Mouse (Mus musculus) 3134 (cell line): ENCODE measurements around the gene Tmem258.
"Not testable (repeated sequence)": the region's sequence is repeated elsewhere in the genome, so short reads cannot be mapped to it uniquely, and the experiment has no call there.

Experiments
- DNase-seq: peaks from one replicate; pipeline ENCODE4 v3.0.0-alpha.2; 2011; ENCODE audit warnings: low spot score; ENCODE audit not compliant: insufficient read length; ENCODE audit errors: extremely low read depth

The Tmem258 gene

GRCm38 (mm10) chr19:10203848-10204615 lies at the start of gene Tmem258, which contains the start of gene Fen1:
Tmem258 (plus strand) TSS chr19:10204014.
Fen1 (minus strand) TSS chr19:10204169.
- peak; percentile 85 for DNase-seq

GRCm38 (mm10) chr19:10157725-10158124 lies 46.1 kb upstream of the Tmem258 start:
- no peak for DNase-seq

GRCm38 (mm10) chr19:10163896-10164295 lies 39.9 kb upstream of the Tmem258 start:
- no peak for DNase-seq

GRCm38 (mm10) chr19:10165928-10166327 lies 37.9 kb upstream of the Tmem258 start:
- not testable (repeated sequence) for DNase-seq

GRCm38 (mm10) chr19:10167112-10167511 lies 36.7 kb upstream of the Tmem258 start:
- DNase-seq = no peak

GRCm38 (mm10) chr19:10167951-10168350 lies 35.9 kb upstream of the Tmem258 start:
- DNase-seq = no peak

GRCm38 (mm10) chr19:10168441-10168840 lies 35.4 kb upstream of the Tmem258 start:
- no peak for DNase-seq

- no peak for DNase-seq
These were observed 34.6 kb upstream of the Tmem258 start for GRCm38 (mm10) chr19:10169179-10169578.

GRCm38 (mm10) chr19:10169692-10170330 lies 34.0 kb upstream of the Tmem258 start:
- not testable (repeated sequence) for DNase-seq

- no peak for DNase-seq
These were observed 33.3 kb upstream of the Tmem258 start for GRCm38 (mm10) chr19:10170466-10170865.

- DNase-seq = no peak
These were observed 32.5 kb upstream of the Tmem258 start for GRCm38 (mm10) chr19:10171359-10171758.

- no peak for DNase-seq
These were observed 32.0 kb upstream of the Tmem258 start for GRCm38 (mm10) chr19:10171846-10172245.

GRCm38 (mm10) chr19:10173116-10173718 lies 30.6 kb upstream of the Tmem258 start:
- DNase-seq = no peak

GRCm38 (mm10) chr19:10173844-10174539 lies 29.8 kb upstream of the Tmem258 start:
- no peak for DNase-seq

- DNase-seq = no peak
These were observed 28.9 kb upstream of the Tmem258 start for GRCm38 (mm10) chr19:10174956-10175355.

GRCm38 (mm10) chr19:10176477-10176876 lies 27.3 kb upstream of the Tmem258 start:
- no peak for DNase-seq

- DNase-seq = no peak
These were observed 26.9 kb upstream of the Tmem258 start for GRCm38 (mm10) chr19:10176941-10177372.

GRCm38 (mm10) chr19:10181225-10181624 lies 22.6 kb upstream of the Tmem258 start:
- DNase-seq = no peak

GRCm38 (mm10) chr19:10182142-10182541 lies 21.7 kb upstream of the Tmem258 start:
- no peak for DNase-seq

GRCm38 (mm10) chr19:10182670-10183298 lies 21.0 kb upstream of the Tmem258 start, which contains the start of gene Fads1:
Fads1 (plus strand) TSS chr19:10182888.
- peak; percentile 96 for DNase-seq
